Mouse (Mus musculus): ENCODE data around the gene Pnkd.

DNA sequence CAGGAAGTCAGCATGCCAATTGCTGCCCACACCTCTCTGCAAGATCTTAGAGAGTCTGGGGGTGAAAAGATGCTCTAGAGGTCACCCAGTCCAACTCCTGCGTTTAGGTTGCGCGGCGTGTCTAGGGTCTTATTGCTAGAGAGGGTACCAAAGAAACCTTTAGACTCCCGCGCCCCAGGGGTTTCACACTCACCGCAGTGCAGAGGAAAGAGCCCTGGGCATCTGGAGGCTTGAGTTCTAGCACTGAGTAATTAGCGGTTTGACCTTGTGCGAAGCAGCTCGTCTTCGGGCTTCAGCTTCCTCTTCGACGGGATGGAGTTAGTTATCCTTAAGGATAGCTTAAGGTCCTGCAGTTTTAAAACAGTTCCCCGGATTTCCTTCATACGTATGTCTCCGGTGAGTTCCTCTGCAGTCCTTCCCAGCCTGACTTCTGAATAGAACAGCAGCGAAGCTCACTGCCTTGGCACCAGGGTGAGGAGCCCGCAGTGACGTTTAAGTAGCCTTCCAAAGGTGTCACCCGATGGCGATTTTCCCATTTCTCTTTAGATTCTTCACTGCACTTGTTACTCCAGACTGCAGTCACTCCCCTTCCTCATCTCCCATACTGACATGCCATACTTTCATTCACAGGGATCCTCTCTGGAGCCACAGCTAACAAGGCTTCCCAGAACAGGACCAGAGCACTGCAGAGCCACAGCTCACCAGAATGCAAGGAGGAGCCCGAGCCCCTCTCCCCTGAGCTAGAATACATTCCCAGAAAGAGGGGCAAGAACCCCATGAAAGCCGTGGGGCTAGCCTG lies 681 bp downstream of the Pnkd start:
- no peak for TF ChIP-seq CTCF (IDR thresholded peaks at IDR 0.05; ENCODE audit: control insufficient read depth, insufficient read depth, low read length)
- no peak for TF ChIP-seq POLR2A (IDR thresholded peaks at IDR 0.05; ENCODE audit: borderline replicate concordance, control insufficient read depth, low read depth, low read length)
